In genomic region chrX:111537859-111538258, GRCm38 (mm10) we compare ENCODE assay signal across 11 mouse cellular contexts. TPM values are rescaled to one million over a fixed set of nuclear protein-coding genes. Genes with fewer than 3 reads are reported as not detected.
DNase-seq lines count a peak whose midpoint lies in the region; ATAC-seq and TF ChIP-seq lines count a peak whose summit lies in the region.
"Had no signal": no experiment of that assay in that cellular context is flagged by ENCODE, and none has a peak within 500 bp of the region (broad histone marks: within the 10 kb centered on the region; RNA-seq: fewer than 3 reads in every experiment).

TSS of gene Rps6ka6 (minus strand) at chrX:111537959.

- no peaks in the 10 kb centered on the region for H3K9me3 ChIP-seq in kidney, postnatal 0 days (replicated peaks; ENCODE audit: low read length)
- H3K9me3 ChIP-seq in embryonic facial prominence, embryonic 14.5 days (ENCODE audit: control insufficient read depth, low read length): no peaks in the 10 kb centered on the region
- no peaks in the 10 kb centered on the region for H3K9me3 ChIP-seq in hindbrain, postnatal 0 days (ENCODE audit: low read length)
- no peaks in the 10 kb centered on the region for H3K9me3 ChIP-seq in midbrain, embryonic 16.5 days (replicated peaks; ENCODE audit: control insufficient read depth, low read length, poor library complexity, severe bottlenecking)

- H3K9ac ChIP-seq in kidney, postnatal 0 days (ENCODE audit: low read depth, low read length): no peak within 1 kb of the TSS
- H3K9ac ChIP-seq in embryonic facial prominence, embryonic 14.5 days (ENCODE audit: low read depth, low read length): no peak within 1 kb of the TSS
- no peak within 1 kb of the TSS for H3K9ac ChIP-seq in hindbrain, postnatal 0 days (replicated peaks; ENCODE audit: low read length)
- no peak within 1 kb of the TSS for H3K9ac ChIP-seq in midbrain, embryonic 16.5 days (ENCODE audit: low read depth, low read length)

- TF ChIP-seq CTCF in kidney, postnatal 0 days (IDR thresholded peaks at IDR 0.05; ENCODE audit: low read depth): no peak
- no peak for TF ChIP-seq CTCF in hindbrain, postnatal 0 days (IDR thresholded peaks at IDR 0.05; ENCODE audit: low read depth)

- H3K4me3 ChIP-seq in kidney, postnatal 0 days (replicated peaks; ENCODE audit: low read depth, low read length): no peak within 1 kb of the TSS
- H3K4me3 ChIP-seq in embryonic facial prominence, embryonic 14.5 days (ENCODE audit: low read depth, low read length): no peak within 1 kb of the TSS
- no peak within 1 kb of the TSS for H3K4me3 ChIP-seq in hindbrain, postnatal 0 days (ENCODE audit: low read length)
- H3K4me3 ChIP-seq in midbrain, embryonic 16.5 days (ENCODE audit: low read depth, low read length): no peak within 1 kb of the TSS

- H3K36me3 ChIP-seq in kidney, postnatal 0 days (ENCODE audit: insufficient read depth, low read length): no peaks in the 10 kb centered on the region
- H3K36me3 ChIP-seq in embryonic facial prominence, embryonic 14.5 days (ENCODE audit: control insufficient read depth, insufficient read depth, low read length): no peaks in the 10 kb centered on the region
- H3K36me3 ChIP-seq in hindbrain, postnatal 0 days (ENCODE audit: insufficient read depth, low read length): no peaks in the 10 kb centered on the region
- H3K36me3 ChIP-seq in midbrain, embryonic 16.5 days (ENCODE audit: control insufficient read depth, insufficient read depth, low read length): no peaks in the 10 kb centered on the region

- no peak within 1 kb of the TSS for H3K4me2 ChIP-seq in kidney, postnatal 0 days (ENCODE audit: low read length)
- no peak within 1 kb of the TSS for H3K4me2 ChIP-seq in embryonic facial prominence, embryonic 14.5 days (ENCODE audit: low read depth, low read length)
- no peak within 1 kb of the TSS for H3K4me2 ChIP-seq in hindbrain, postnatal 0 days (ENCODE audit: low read depth, low read length)
- H3K4me2 ChIP-seq in midbrain, embryonic 16.5 days (ENCODE audit: low read length): no peak within 1 kb of the TSS

- H3K27ac ChIP-seq in kidney, postnatal 0 days: no peak within 1 kb of the TSS
- no peak within 1 kb of the TSS for H3K27ac ChIP-seq in embryonic facial prominence, embryonic 14.5 days (replicated peaks; ENCODE audit: low read depth, low read length)
- no peak within 1 kb of the TSS for H3K27ac ChIP-seq in hindbrain, postnatal 0 days
- no peak within 1 kb of the TSS for H3K27ac ChIP-seq in midbrain, embryonic 16.5 days (ENCODE audit: low read length)

- H3K4me1 ChIP-seq in kidney, postnatal 0 days (replicated peaks; ENCODE audit: insufficient read depth, low read length): no peaks in the 10 kb centered on the region
- H3K4me1 ChIP-seq in embryonic facial prominence, embryonic 14.5 days (ENCODE audit: control insufficient read depth, insufficient read depth, low read length): no peaks in the 10 kb centered on the region
- H3K4me1 ChIP-seq in hindbrain, postnatal 0 days (ENCODE audit: insufficient read depth, low read length): no peaks in the 10 kb centered on the region
- H3K4me1 ChIP-seq in midbrain, embryonic 16.5 days (ENCODE audit: control insufficient read depth, insufficient read depth, low read length): no peaks in the 10 kb centered on the region

- 66% methylated on average over 10 of the region's 10 CpGs for WGBS in kidney, postnatal 0 days
- 68% methylated on average over 10 of the region's 10 CpGs for WGBS in embryonic facial prominence, embryonic 14.5 days
- 78% methylated on average over 10 of the region's 10 CpGs for WGBS in hindbrain, postnatal 0 days
- WGBS in midbrain, embryonic 16.5 days: 75% methylated on average over 10 of the region's 10 CpGs

- no peak for ATAC-seq in kidney, postnatal 0 days (replicated peaks; ENCODE audit: low FRiP score, low read depth)
- ATAC-seq in embryonic facial prominence, embryonic 14.5 days (ENCODE audit: low read depth): no peak
- ATAC-seq in hindbrain, postnatal 0 days: no peak
- ATAC-seq in midbrain, embryonic 16.5 days: no peak
- ATAC-seq in monocyte, adult 5-6 weeks (replicated peaks; ENCODE audit: insufficient number of reproducible peaks, low FRiP score, low TSS enrichment, poor library complexity, severe bottlenecking): no peak

- no peak for DNase-seq in kidney, postnatal 0 days (ENCODE audit: low spot score)
- DNase-seq in kidney, postnatal 14 days: no peak
- DNase-seq in embryonic facial prominence, embryonic 14.5 days (ENCODE audit: low spot score): no peak
- no peak for DNase-seq in hindbrain, postnatal 0 days (ENCODE audit: low spot score)
- DNase-seq in embryo, embryonic 9.5 days (ENCODE audit: extremely low spot score): no peak
- DNase-seq in kidney, adult 11 months: no peak
- DNase-seq: heart, postnatal 10 days; layer of hippocampus, adult 9-11 months; thymus, postnatal 14 days had no signal

- H3K27me3 ChIP-seq in kidney, postnatal 0 days (ENCODE audit: insufficient read depth, low read length): no peaks in the 10 kb centered on the region
- H3K27me3 ChIP-seq in embryonic facial prominence, embryonic 14.5 days (replicated peaks; ENCODE audit: control insufficient read depth, insufficient read depth, low read length): no peaks in the 10 kb centered on the region
- H3K27me3 ChIP-seq in hindbrain, postnatal 0 days (ENCODE audit: insufficient read depth, low read length): no peaks in the 10 kb centered on the region
- no peaks in the 10 kb centered on the region for H3K27me3 ChIP-seq in midbrain, embryonic 16.5 days (ENCODE audit: control insufficient read depth, insufficient read depth, low read depth, low read length)

RNA-seq across cellular contexts. Expression of gene Rps6ka6, which starts in this region (rescaled TPM):
- polyA plus RNA-seq in kidney, postnatal 0 days (2015; fragmentation: Nextera tagmentation; extraction: Ambion mirVana): 14.4 and 14.6 TPM in 2 replicates
- 18.1 and 21.5 TPM in 2 replicates for polyA plus RNA-seq in embryonic facial prominence, embryonic 14.5 days (2014; fragmentation: Nextera tagmentation; extraction: Ambion mirVana)
- 45.8 and 56.8 TPM in 2 replicates for total RNA-seq in hindbrain, postnatal 0 days (2014; rRNA removed)
- polyA plus RNA-seq in hindbrain, postnatal 0 days (2015; fragmentation: Nextera tagmentation; extraction: Ambion mirVana): 22.6 and 24.5 TPM in 2 replicates
- polyA plus RNA-seq in midbrain, embryonic 16.5 days (2015; fragmentation: Nextera tagmentation; extraction: Ambion mirVana): 44.3 and 46.8 TPM in 2 replicates
- not detected in 3 replicates for total RNA-seq in monocyte, adult 5-6 weeks (2017)

Comparison
In these comparisons a context has a peak if more than half of its experiments do, and no peak if none do; other contexts are left out.
1. RNA of gene Rps6ka6 (total RNA-seq): 45.8 to 56.8 TPM in hindbrain, postnatal 0 days; not detected in monocyte, adult 5-6 weeks; every median in the first group is over 10 times any median in the second.